Mouse (Mus musculus): ENCODE measurements around the gene 9030612E09Rik. TPM values are rescaled to one million over a fixed set of nuclear protein-coding genes. Genes with fewer than 3 reads are reported as not detected.
A peak's percentile ranks its signal among the peaks of the same experiment; 100 is the strongest.

9030612E09Rik gene
- polyA plus RNA-seq, 1 experiment from 2014 or later: 0.24 TPM

DNA sequence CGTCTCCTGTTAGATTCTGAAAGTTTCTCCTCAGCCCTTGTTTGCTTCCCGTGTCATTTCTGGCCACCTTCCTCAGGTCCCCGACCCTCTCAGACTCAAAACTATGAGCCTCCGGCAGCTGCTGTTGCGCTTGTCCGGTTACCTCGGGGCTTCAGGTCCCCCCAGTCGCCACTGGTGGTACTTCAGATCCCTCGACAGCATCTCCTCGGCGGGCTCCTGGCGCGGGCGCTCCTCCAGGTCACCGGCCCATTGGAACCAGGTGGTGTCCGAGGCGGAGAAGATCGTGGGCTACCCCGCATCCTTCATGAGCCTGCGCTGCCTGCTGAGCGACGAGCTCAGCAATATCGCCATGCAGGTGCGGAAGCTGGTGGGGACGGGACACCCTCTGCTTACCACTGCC lies 47.2 kb downstream of the 9030612E09Rik start:
- peak overlapping the region; percentile 92 for H3K4me3 ChIP-seq (ENCODE audit: low read length)
- H3K27me3 ChIP-seq (replicated peaks; ENCODE audit: control insufficient read depth, insufficient read depth, low read length): no peaks in the 10 kb centered on the region
- peak; percentile 74 for ATAC-seq
- no peaks in the 10 kb centered on the region for H3K36me3 ChIP-seq (ENCODE audit: control insufficient read depth, insufficient read depth, low read length)
- H3K9ac ChIP-seq (ENCODE audit: low read depth, low read length): peak overlapping the region; percentile 87
- peaks cover 7% of the 10 kb centered on the region; the same call in 1 of the 2 replicates for H3K4me1 ChIP-seq (ENCODE audit: control insufficient read depth, insufficient read depth, low read length)
- under 1% methylated on average over 25 of the region's 25 CpGs for WGBS
- H3K4me2 ChIP-seq (ENCODE audit: low read depth, low read length): peak overlapping the region; percentile 62
- no peaks in the 10 kb centered on the region for H3K9me3 ChIP-seq (ENCODE audit: control insufficient read depth, low read length)
- peak overlapping the region; percentile 94 for H3K27ac ChIP-seq (ENCODE audit: low read length)

DNA sequence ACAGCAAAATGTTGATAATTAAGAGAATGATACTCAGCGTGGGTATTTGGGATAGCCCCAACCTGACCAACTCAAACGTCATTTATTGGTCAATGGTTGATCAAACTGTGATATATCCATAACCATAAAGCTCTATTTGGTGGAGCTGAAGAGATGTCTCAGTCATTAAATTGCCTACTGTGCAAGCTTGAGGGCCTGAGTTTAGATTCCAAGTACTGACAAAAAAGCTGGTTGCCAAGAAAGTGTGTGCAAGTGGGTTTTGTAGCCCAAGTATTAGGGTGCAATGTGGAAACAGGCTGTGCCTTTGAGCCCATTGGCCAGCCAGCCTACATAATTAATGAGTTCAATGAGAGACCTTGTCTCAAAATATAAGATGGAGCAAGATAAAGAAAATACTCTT lies 48.9 kb downstream of the 9030612E09Rik start:
- peaks cover 7% of the 10 kb centered on the region; the same call in 1 of the 2 replicates for H3K4me1 ChIP-seq (ENCODE audit: control insufficient read depth, insufficient read depth, low read length)
- no peak overlapping the region for H3K4me3 ChIP-seq (ENCODE audit: low read length)
- no peaks in the 10 kb centered on the region for H3K9me3 ChIP-seq (ENCODE audit: control insufficient read depth, low read length)
- no peaks in the 10 kb centered on the region for H3K36me3 ChIP-seq (ENCODE audit: control insufficient read depth, insufficient read depth, low read length)
- no peak overlapping the region for H3K9ac ChIP-seq (ENCODE audit: low read depth, low read length)
- H3K27me3 ChIP-seq (replicated peaks; ENCODE audit: control insufficient read depth, insufficient read depth, low read length): no peaks in the 10 kb centered on the region
- ATAC-seq: no peak
- no peak overlapping the region for H3K4me2 ChIP-seq (ENCODE audit: low read depth, low read length)
- no peak overlapping the region for H3K27ac ChIP-seq (ENCODE audit: low read length)
- 92% methylated on average over 2 of the region's 2 CpGs for WGBS

Other genes starting within 250 kb of the 9030612E09Rik start
- 0.46 and 0.55 TPM in 2 replicates for gene Sobp, start 174 bp upstream of the 9030612E09Rik start, polyA plus RNA-seq (2015; fragmentation: Nextera tagmentation; extraction: Ambion mirVana)
- gene Pdss2, start 46.8 kb downstream of the 9030612E09Rik start, polyA plus RNA-seq (2015; fragmentation: Nextera tagmentation; extraction: Ambion mirVana): 14.9 and 16.5 TPM in 2 replicates

Measured in intestine, embryonic 16.5 days (tissue).